Mouse (Mus musculus) macrophage (primary cell): Measurements from ENCODE around the gene Snx30. TPM values are rescaled to one million over a fixed set of nuclear protein-coding genes. Genes with fewer than 3 reads are reported as not detected.
A peak's percentile ranks its signal among the peaks of the same experiment; 100 is the strongest.

Source experiments
- H3K27ac ChIP-seq: fragments of 350-480 bp; formaldehyde crosslinking; 2 replicates; pipeline ENCODE4 v1.9.0; 2021
- H3K36me3 ChIP-seq: fragments of 350-480 bp; formaldehyde crosslinking; 2 replicates; pipeline ENCODE4 v1.9.0; 2021; ENCODE audit errors: inconsistent target
- H3K4me3 ChIP-seq: fragments of 350-480 bp; formaldehyde crosslinking; 2 replicates; pipeline ENCODE4 v1.9.0; 2021; ENCODE audit errors: inconsistent target
- H3K79me2 ChIP-seq: fragments of 350-480 bp; formaldehyde crosslinking; 2 replicates; pipeline ENCODE4 v1.9.0; 2021; ENCODE audit errors: inconsistent target
- WGBS: methylation state at CpG from one replicate; pipeline ENCODE4 v1.1.7; 2026; ENCODE audit warnings: inconsistent platforms; ENCODE audit not compliant: missing documents; 5-methylcytosine and 5-hydroxymethylcytosine counted together
- polyA plus RNA-seq: library from polyadenylated mRNA; stranded (reverse); fragments of 250-400 nt; gene quantifications from 3 replicates; pipeline ENCODE4 v1.2.4, GENCODE M21; 2018; ENCODE audit warnings: inconsistent platforms

The Snx30 gene
- polyA plus RNA-seq, 1 experiment from 2014 or later, result 26.4 TPM

DNA sequence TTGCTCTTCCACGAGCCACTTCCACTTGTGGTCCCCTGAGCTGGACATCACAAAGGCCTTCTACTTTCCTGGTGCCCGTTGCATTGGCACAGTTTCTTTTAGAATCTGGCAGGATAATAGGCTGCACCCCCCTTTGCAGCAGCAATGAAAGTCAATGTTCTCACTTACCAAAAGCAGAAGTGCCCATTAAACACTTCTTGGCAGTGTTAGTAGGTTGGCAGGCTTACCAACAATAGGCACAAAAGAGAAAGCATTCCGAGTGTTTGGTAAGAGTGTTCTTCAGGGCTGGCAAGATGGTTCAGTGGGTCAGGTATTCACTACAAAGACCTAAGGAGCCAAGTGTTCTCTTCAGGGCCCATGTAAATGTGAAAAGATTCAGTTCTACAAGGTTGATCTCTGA is 73.8 kb downstream of the Snx30 start:
- H3K27ac ChIP-seq, result 0 out of 2 replicates have a peak overlapping the region, but pooled peaks have one; percentile 2
- peaks cover 47% of the 10 kb centered on the region for H3K36me3 ChIP-seq
- peaks cover 97% of the 10 kb centered on the region for H3K79me2 ChIP-seq
- no peak overlapping the region for H3K4me3 ChIP-seq
- 12% methylated on average over 3 of the region's 3 CpGs for WGBS

GRCm38 (mm10) chr4:59880725-59881124 is 75.1 kb downstream of the Snx30 start:
- H3K36me3 ChIP-seq, result peaks cover 60% of the 10 kb centered on the region
- no peak overlapping the region for H3K4me3 ChIP-seq
- 92% methylated on average over 5 of the region's 5 CpGs for WGBS
- H3K27ac ChIP-seq, result no peak overlapping the region
- H3K79me2 ChIP-seq, result peaks cover 97% of the 10 kb centered on the region

DNA sequence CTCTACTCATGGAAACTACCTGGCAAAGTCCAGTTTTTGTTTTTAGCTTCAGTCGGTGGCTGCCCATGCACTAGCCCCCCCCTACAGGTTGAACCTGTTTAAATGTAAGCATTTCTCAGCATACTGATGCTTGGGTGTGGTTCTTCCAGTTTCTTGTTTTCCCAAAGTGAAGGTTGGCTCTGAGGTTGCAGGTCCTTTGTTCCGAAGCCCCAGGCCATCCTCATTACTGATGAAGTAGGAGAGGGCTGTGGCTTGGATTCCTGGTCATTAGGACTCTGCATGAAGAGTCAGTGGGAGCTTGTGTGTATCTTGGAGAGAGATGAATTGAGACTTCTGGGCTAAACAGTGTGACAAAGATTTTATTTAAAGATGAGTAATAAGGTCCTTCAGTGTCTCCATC is 75.6 kb downstream of the Snx30 start:
- WGBS, result 90% methylated on average over 2 of the region's 2 CpGs

DNA sequence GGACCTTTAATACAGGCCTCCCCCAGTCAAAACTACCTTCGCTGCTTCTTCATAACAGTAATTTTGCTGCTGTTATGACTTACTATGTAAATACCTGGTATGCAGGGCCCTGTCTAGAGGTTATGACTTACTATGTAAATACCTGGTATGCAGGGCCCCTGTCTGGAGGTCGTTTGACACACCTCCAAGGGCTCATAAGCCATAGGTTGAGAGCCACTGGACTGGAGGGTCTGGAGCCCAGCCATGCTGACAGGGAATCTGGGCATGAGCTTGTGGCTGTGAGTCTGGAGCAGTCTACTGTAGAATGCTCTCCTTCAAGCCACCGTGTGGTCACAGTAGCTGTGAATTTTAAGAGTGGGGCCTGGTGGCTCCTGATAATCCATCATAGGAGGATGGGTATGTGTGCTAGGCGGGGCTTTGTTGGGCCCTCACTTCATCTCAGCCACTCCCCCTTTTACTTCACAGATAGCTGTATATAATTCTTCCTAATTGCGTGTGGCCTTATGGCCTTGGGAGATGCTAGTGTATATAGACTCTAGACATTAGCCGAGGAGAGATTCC is 78.6 kb downstream of the Snx30 start:
- H3K79me2 ChIP-seq, result peaks cover 95% of the 10 kb centered on the region
- no peak overlapping the region for H3K4me3 ChIP-seq
- H3K27ac ChIP-seq, result no peak overlapping the region
- 90% methylated on average over 6 of the region's 6 CpGs for WGBS
- peaks cover 74% of the 10 kb centered on the region for H3K36me3 ChIP-seq

More for the DNA sequence above, 75.6 kb downstream of the Snx30 start:
- Histone ChIP-seq H3K27ac (no peak overlapping the region), H3K79me2 (peaks cover 97% of the 10 kb centered on the region), H3K4me3 (no peak overlapping the region), H3K36me3 (peaks cover 65% of the 10 kb centered on the region)

GRCm38 (mm10) chr4:59886281-59886680 is 80.6 kb downstream of the Snx30 start:
- WGBS, result 94% methylated on average over 6 of the region's 6 CpGs
- peaks cover 70% of the 10 kb centered on the region for H3K36me3 ChIP-seq
- H3K4me3 ChIP-seq, result no peak overlapping the region
- no peak overlapping the region for H3K27ac ChIP-seq
- H3K79me2 ChIP-seq, result peaks cover 98% of the 10 kb centered on the region

GRCm38 (mm10) chr4:59887011-59887410 is 81.4 kb downstream of the Snx30 start:
- Histone ChIP-seq H3K36me3 (peaks cover 70% of the 10 kb centered on the region), H3K79me2 (peaks cover 98% of the 10 kb centered on the region), H3K27ac (no peak overlapping the region), H3K4me3 (no peak overlapping the region)
- WGBS, result 57% methylated on average over 5 of the region's 5 CpGs

DNA sequence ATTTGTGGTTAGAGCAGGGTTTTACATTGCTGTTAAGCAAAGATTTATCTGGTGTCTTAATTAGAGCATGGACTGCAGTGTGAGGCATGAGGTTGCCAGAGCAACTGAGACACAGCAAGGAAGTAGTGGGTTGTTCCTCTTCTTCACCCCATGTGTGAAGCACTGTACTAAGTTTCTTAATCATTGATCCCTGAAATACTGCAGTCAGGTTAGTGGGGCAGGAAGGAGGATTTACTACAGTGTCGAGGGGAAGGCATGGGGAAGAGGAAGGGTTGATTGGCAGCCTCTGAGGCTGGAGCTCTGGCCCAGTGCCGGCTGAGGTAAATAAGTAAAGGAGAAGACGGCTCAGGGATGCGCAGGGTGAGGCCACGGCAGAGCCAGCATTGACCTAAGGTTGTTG is 82.4 kb downstream of the Snx30 start:
- Histone ChIP-seq H3K4me3 (no peak overlapping the region), H3K79me2 (peaks cover 92% of the 10 kb centered on the region), H3K27ac (no peak overlapping the region), H3K36me3 (peaks cover 70% of the 10 kb centered on the region)
- WGBS, result 46% methylated on average over 5 of the region's 5 CpGs

GRCm38 (mm10) chr4:59890086-59890600 is 84.5 kb downstream of the Snx30 start:
- peaks cover 69% of the 10 kb centered on the region for H3K36me3 ChIP-seq
- H3K27ac ChIP-seq, result no peak overlapping the region
- WGBS, result 94% methylated on average over 6 of the region's 6 CpGs
- H3K79me2 ChIP-seq, result peaks cover 70% of the 10 kb centered on the region
- no peak overlapping the region for H3K4me3 ChIP-seq

- Histone ChIP-seq H3K27ac (no peak overlapping the region), H3K4me3 (no peak overlapping the region), H3K79me2 (peaks cover 53% of the 10 kb centered on the region), H3K36me3 (peaks cover 70% of the 10 kb centered on the region)
- WGBS, result 93% methylated on average over 10 of the region's 10 CpGs
Observed at GRCm38 (mm10) chr4:59891723-59892416, 86.2 kb downstream of the Snx30 start.

DNA sequence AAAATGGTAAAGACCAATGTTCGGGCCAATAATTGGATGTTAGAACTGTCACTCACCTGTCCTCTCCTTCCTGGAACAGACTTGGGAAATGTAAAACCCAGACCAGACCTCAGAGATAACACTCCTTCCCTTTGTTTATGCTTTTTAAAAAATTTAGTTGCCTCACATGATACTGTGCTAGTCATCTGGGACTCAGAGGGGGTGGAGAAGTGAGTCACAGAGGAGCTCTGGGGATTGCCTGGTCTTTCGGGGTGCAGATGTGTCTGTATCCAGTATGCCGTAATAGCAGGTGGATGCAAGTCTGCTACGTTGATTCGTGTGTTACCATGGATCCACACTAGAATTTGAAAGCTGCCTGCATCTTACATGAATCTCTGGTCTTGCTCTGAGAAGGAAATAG is 87.1 kb downstream of the Snx30 start:
- Histone ChIP-seq H3K36me3 (peaks cover 75% of the 10 kb centered on the region), H3K79me2 (peaks cover 47% of the 10 kb centered on the region), H3K4me3 (no peak overlapping the region), H3K27ac (no peak overlapping the region)
- 94% methylated on average over 5 of the region's 5 CpGs for WGBS

DNA sequence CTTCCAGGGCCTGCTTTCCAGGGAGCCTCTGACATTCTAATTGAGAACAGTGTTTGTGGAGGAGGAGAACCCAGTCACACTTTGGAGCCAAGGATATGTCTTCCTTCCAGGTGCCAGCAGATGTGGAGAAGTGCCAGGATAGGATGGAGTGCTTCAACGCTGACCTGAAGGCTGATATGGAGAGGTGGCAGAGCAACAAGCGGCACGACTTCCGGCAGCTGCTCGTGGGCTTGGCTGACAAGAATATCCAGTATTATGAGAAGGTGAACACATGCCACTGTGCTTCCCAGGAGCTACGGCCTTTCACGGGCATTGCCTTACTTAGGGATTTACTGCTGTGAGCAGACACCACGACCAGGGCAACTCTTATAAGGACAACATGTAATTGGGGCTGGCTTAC is 88.8 kb downstream of the Snx30 start:
- H3K36me3 ChIP-seq, result peaks cover 92% of the 10 kb centered on the region
- no peak overlapping the region for H3K27ac ChIP-seq
- 91% methylated on average over 8 of the region's 8 CpGs for WGBS
- H3K4me3 ChIP-seq, result no peak overlapping the region
- H3K79me2 ChIP-seq, result peaks cover 30% of the 10 kb centered on the region

DNA sequence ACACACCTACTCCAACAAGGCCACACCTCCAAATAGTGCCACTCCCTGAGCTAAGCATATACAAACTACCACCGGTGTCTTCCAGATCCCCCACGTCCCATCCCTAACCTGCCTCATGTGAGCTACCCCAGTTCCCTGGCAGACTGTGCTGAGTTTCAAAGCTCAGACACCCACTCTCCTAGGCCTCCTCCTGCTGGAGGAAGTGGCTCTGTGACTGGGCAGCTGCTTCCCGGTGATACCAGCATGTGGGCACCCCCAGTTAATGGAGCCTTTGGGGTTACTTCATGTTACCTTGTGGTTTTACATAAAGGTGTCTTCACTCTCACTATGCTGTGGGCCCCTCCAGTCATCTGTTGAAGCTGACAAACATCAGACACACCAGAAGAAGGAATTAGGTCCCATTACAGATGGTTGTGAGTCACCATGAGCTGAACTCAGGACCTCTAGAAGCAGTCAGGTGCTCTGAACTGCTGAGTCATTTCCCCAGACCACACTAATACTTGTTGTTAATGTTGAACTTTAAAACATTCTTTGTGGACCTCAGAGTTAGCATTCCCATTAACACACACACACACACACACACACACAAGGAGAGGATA is 89.4 kb downstream of the Snx30 start:
- WGBS, result 31% methylated on average over 3 of the region's 3 CpGs

DNA sequence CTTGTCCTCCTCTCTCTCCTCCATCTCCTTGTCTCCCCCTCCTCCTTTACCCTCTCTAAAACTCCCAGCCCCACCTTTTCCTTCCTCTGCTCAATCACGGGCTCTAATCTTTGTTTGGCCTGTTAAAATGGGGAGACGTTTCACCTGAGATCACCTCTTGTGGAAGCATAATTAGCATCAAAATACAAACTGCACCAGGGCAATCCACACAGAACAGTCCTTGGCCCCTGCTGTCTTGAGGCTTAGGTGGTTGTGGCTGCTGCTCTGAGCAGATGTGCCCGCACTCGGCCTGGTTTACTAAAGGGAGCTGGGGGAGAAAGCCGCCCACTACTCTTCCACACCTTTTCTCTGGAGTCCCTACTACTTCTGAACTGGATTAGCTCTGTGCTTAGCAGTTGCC is 90.4 kb downstream of the Snx30 start:
- peaks cover 99% of the 10 kb centered on the region for H3K36me3 ChIP-seq
- peaks cover 14% of the 10 kb centered on the region for H3K79me2 ChIP-seq
- 94% methylated on average over 5 of the region's 5 CpGs for WGBS
- H3K4me3 ChIP-seq, result no peak overlapping the region
- H3K27ac ChIP-seq, result no peak overlapping the region

More for the DNA sequence above, 89.4 kb downstream of the Snx30 start:
- Histone ChIP-seq H3K4me3 (no peak overlapping the region), H3K27ac (peak overlapping the region; percentile 22), H3K36me3 (peaks cover 98% of the 10 kb centered on the region), H3K79me2 (peaks cover 23% of the 10 kb centered on the region)

DNA sequence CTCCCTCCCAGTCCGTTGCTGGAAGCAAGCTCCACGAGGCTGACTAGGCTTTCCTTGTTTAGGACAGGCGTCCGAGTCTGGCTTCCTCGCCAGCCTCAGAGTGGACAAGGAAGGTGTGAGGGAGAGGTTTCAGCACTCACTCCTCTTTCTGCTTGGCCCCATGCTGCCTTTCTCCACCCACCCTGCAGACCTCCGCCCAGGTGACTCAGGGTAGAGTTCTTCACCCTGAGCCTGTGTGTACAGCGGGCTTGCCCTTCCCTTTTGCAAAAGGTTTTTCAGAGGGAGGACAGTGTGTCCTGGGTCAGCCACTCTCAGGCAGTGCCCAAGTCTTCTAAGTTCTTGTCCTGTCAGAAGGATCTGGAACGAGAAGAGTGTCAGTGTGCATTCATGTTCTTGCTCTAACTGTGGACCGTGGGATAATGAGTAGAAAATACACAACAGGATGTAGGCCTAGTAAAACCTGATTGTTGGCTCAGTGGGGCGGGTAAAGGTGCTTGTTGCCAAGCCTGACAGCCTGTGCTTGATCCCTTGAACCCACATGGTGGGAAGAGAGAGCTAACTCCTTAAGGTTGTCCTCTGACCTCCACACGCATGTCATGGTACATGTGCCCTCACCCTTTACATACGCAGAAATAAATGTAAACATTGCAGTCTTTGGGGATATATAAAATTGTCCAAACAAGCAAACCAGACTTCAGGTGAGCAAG is 92.3 kb downstream of the Snx30 start:
- Histone ChIP-seq H3K27ac (no peak overlapping the region), H3K36me3 (peaks cover 93% of the 10 kb centered on the region), H3K4me3 (no peak overlapping the region), H3K79me2 (no peaks in the 10 kb centered on the region)
- WGBS, result over 99% methylated on average over 12 of the region's 12 CpGs
